Mouse (Mus musculus) liver, adult 2 months (tissue): ENCODE data around the gene Atp6v1g2.

Source experiments
- CTCF ChIP-seq: fragments of 200-500 bp; IDR thresholded peaks from 2 replicates; pipeline ENCODE4 v1.5.1; 2011; ENCODE audit warnings: low read depth, low read length, control low read depth
- POLR2A ChIP-seq: fragments of 200-500 bp; IDR thresholded peaks from 2 replicates; pipeline ENCODE4 v1.6.1; 2011; ENCODE audit warnings: low read length, control low read depth; ENCODE audit not compliant: insufficient read depth; ENCODE audit errors: extremely low read depth

GRCm38 (mm10) chr17:35233114-35233980, at the start of gene Atp6v1g2:
- no peak for TF ChIP-seq POLR2A
- no peak for TF ChIP-seq CTCF
